Mouse (Mus musculus): ENCODE results near the gene Brca2. TPM values are rescaled to one million over a fixed set of nuclear protein-coding genes. Genes with fewer than 3 reads are reported as not detected.

Gene Brca2
- total and polyA plus RNA-seq, 2 experiments from 2014 or later: 9.4 to 10.7 TPM

- peak overlapping the region; percentile 65 for H3K27ac ChIP-seq (ENCODE audit: low read depth, low read length)
- TF ChIP-seq CTCF (IDR thresholded peaks at IDR 0.05): no peak
Measured at GRCm38 (mm10) chr5:150522867-150523234, 421 bp downstream of the Brca2 start.

DNA sequence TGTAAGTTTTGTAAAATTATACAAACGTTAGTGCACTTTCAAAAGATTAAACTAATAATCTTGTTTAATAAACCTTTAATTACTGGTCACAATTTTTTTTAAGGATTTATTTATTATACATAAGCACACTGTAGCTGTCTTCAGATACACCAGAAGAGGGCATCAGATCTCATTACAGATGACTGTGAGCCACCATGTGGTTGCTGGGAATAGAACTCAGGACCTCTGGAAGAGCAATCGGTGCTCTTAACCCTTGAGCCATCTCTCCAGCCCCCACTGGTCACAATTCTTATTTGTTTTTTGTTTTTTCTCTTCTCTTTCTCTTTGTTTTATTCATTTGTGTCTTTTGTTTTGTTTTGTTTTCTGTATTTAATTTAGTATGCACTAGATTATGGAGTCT lies 2.8 kb downstream of the Brca2 start:
- WGBS: 89% methylated on average over 2 of the region's 2 CpGs
- ATAC-seq (ENCODE audit: low FRiP score): no peak
- H3K9me3 ChIP-seq (ENCODE audit: low read length): no peaks in the 10 kb centered on the region
- H3K4me3 ChIP-seq (ENCODE audit: low read depth, low read length): no peak overlapping the region
- DNase-seq (ENCODE audit: low spot score): no peak
- no peaks in the 10 kb centered on the region for H3K4me1 ChIP-seq (ENCODE audit: insufficient read depth, low read length)
- no peaks in the 10 kb centered on the region for H3K27me3 ChIP-seq (ENCODE audit: insufficient read depth, low read length)
- H3K9ac ChIP-seq (replicated peaks; ENCODE audit: low read length, poor library complexity, severe bottlenecking): no peak overlapping the region
- TF ChIP-seq CTCF (IDR thresholded peaks at IDR 0.05): no peak
- H3K36me3 ChIP-seq (ENCODE audit: insufficient read depth, low read length): no peaks in the 10 kb centered on the region
- no peak overlapping the region for H3K27ac ChIP-seq (ENCODE audit: low read depth, low read length)
- no peak overlapping the region for H3K4me2 ChIP-seq (ENCODE audit: low read depth, low read length, poor library complexity, severe bottlenecking)

More at GRCm38 (mm10) chr5:150522867-150523234, 421 bp downstream of the Brca2 start:
- H3K4me3 ChIP-seq (ENCODE audit: low read depth, low read length): peak overlapping the region; percentile 73
- H3K4me1 ChIP-seq (ENCODE audit: insufficient read depth, low read length): no peaks in the 10 kb centered on the region
- H3K4me2 ChIP-seq (ENCODE audit: low read depth, low read length, poor library complexity, severe bottlenecking): peak overlapping the region; percentile 73
- 12% methylated on average over 11 of the region's 11 CpGs for WGBS
- H3K9ac ChIP-seq (replicated peaks; ENCODE audit: low read length, poor library complexity, severe bottlenecking): peak overlapping the region; percentile 82
- no peaks in the 10 kb centered on the region for H3K9me3 ChIP-seq (ENCODE audit: low read length)
- ATAC-seq (ENCODE audit: low FRiP score) (peak; percentile 67), DNase-seq (ENCODE audit: low spot score) (peak; percentile 2)
- no peaks in the 10 kb centered on the region for H3K36me3 ChIP-seq (ENCODE audit: insufficient read depth, low read length)
- no peaks in the 10 kb centered on the region for H3K27me3 ChIP-seq (ENCODE audit: insufficient read depth, low read length)

DNA sequence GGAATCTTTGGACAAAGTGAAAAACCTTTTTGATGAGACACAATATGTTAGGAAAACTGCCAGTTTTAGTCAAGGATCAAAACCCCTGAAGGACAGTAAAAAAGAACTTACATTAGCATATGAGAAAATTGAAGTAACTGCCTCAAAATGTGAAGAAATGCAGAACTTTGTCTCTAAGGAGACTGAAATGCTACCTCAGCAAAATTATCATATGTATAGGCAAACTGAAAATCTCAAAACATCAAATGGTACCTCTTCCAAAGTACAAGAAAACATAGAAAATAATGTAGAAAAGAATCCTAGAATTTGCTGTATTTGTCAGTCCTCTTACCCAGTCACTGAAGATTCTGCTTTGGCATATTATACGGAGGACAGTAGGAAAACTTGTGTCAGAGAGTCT lies 18.9 kb downstream of the Brca2 start:
- no peak overlapping the region for H3K4me3 ChIP-seq (ENCODE audit: low read depth, low read length)
- H3K4me2 ChIP-seq (ENCODE audit: low read depth, low read length, poor library complexity, severe bottlenecking): no peak overlapping the region
- no peaks in the 10 kb centered on the region for H3K27me3 ChIP-seq (ENCODE audit: insufficient read depth, low read length)
- no peaks in the 10 kb centered on the region for H3K4me1 ChIP-seq (ENCODE audit: insufficient read depth, low read length)
- WGBS: 83% methylated on average over 1 of the region's 1 CpGs
- DNase-seq (ENCODE audit: low spot score) (no peak), ATAC-seq (ENCODE audit: low FRiP score) (no peak)
- H3K27ac ChIP-seq (ENCODE audit: low read depth, low read length): no peak overlapping the region
- no peak for TF ChIP-seq CTCF (IDR thresholded peaks at IDR 0.05)
- H3K9ac ChIP-seq (replicated peaks; ENCODE audit: low read length, poor library complexity, severe bottlenecking): no peak overlapping the region
- peaks cover 10% of the 10 kb centered on the region; the same call in 1 of the 2 replicates for H3K36me3 ChIP-seq (ENCODE audit: insufficient read depth, low read length)
- H3K9me3 ChIP-seq (ENCODE audit: low read length): no peaks in the 10 kb centered on the region

DNA sequence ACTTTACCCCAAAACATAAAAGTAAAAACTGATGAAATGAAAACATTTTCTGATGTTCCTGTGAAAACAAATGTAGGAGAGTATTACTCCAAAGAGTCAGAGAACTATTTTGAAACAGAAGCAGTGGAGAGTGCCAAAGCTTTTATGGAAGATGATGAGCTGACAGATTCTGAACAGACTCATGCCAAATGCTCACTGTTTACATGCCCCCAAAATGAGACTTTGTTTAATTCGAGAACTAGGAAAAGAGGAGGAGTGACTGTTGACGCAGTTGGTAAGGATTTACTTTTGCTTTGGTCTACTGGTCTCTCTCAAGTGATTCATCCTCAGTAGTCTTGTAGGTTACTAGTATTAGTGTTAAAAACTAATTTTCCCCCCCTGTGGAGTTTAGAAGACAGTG lies 20.8 kb downstream of the Brca2 start:
- Histone ChIP-seq H3K4me3 (ENCODE audit: low read depth, low read length) (no peak overlapping the region), H3K27ac (ENCODE audit: low read depth, low read length) (no peak overlapping the region), H3K36me3 (ENCODE audit: insufficient read depth, low read length) (peaks cover 3% of the 10 kb centered on the region; the same call in 1 of the 2 replicates), H3K4me2 (ENCODE audit: low read depth, low read length, poor library complexity, severe bottlenecking) (no peak overlapping the region), H3K4me1 (ENCODE audit: insufficient read depth, low read length) (no peaks in the 10 kb centered on the region), H3K9me3 (ENCODE audit: low read length) (no peaks in the 10 kb centered on the region), H3K9ac (replicated peaks; ENCODE audit: low read length, poor library complexity, severe bottlenecking) (no peak overlapping the region), H3K27me3 (ENCODE audit: insufficient read depth, low read length) (no peaks in the 10 kb centered on the region)
- TF ChIP-seq CTCF (IDR thresholded peaks at IDR 0.05): no peak
- 94% methylated on average over 2 of the region's 2 CpGs for WGBS
- ATAC-seq (ENCODE audit: low FRiP score) (no peak), DNase-seq (ENCODE audit: low spot score) (no peak)

GRCm38 (mm10) chr5:150551637-150552036 lies 29.2 kb downstream of the Brca2 start:
- ATAC-seq (ENCODE audit: low FRiP score) (no peak), DNase-seq (ENCODE audit: low spot score) (peak; percentile 22)
- Histone ChIP-seq H3K4me2 (ENCODE audit: low read depth, low read length, poor library complexity, severe bottlenecking) (no peak overlapping the region), H3K9me3 (ENCODE audit: low read length) (no peaks in the 10 kb centered on the region), H3K27ac (ENCODE audit: low read depth, low read length) (no peak overlapping the region), H3K36me3 (ENCODE audit: insufficient read depth, low read length) (peaks cover 12% of the 10 kb centered on the region; the same call in 1 of the 2 replicates), H3K4me1 (ENCODE audit: insufficient read depth, low read length) (no peaks in the 10 kb centered on the region), H3K4me3 (ENCODE audit: low read depth, low read length) (no peak overlapping the region), H3K27me3 (ENCODE audit: insufficient read depth, low read length) (no peaks in the 10 kb centered on the region), H3K9ac (replicated peaks; ENCODE audit: low read length, poor library complexity, severe bottlenecking) (no peak overlapping the region)
- TF ChIP-seq CTCF (IDR thresholded peaks at IDR 0.05): peak; percentile 64
- 59% methylated on average over 3 of the region's 3 CpGs for WGBS

DNA sequence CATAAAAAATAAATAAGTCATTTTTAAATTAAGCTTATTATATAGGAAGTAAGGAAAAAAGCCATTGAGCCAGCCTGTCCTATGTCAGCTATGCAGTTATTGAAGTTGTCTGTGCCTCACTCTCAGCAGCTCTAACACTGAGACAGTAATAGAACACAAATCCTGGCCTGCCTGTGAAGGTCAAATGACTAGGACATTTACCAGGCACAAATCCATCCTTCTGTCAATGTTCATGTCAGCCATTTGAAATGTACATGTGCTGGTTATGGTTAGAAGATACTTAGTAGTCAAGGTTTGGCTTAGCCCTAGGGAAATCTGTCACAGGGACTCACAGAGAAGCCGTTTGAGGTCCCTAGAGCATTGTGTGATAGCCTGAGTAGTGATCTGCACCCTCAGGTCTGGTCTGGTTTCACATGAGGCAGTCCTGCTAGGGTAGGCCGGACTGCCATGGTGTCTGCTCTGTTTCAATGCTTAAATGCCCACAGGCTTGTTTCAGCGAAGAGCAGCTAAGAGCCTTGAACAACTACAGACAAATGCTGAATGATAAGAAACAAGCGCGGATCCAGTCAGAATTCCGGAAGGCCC lies 37.2 kb downstream of the Brca2 start:
- Histone ChIP-seq H3K9me3 (ENCODE audit: low read length) (no peaks in the 10 kb centered on the region), H3K4me3 (ENCODE audit: low read depth, low read length) (no peak overlapping the region), H3K9ac (replicated peaks; ENCODE audit: low read length, poor library complexity, severe bottlenecking) (no peak overlapping the region), H3K36me3 (ENCODE audit: insufficient read depth, low read length) (peaks cover 9% of the 10 kb centered on the region; the same call in 1 of the 2 replicates), H3K27ac (ENCODE audit: low read depth, low read length) (no peak overlapping the region), H3K4me2 (ENCODE audit: low read depth, low read length, poor library complexity, severe bottlenecking) (no peak overlapping the region), H3K27me3 (ENCODE audit: insufficient read depth, low read length) (no peaks in the 10 kb centered on the region), H3K4me1 (ENCODE audit: insufficient read depth, low read length) (no peaks in the 10 kb centered on the region)
- ATAC-seq (ENCODE audit: low FRiP score) (no peak), DNase-seq (ENCODE audit: low spot score) (no peak)
- WGBS: 90% methylated on average over 6 of the region's 6 CpGs
- TF ChIP-seq CTCF (IDR thresholded peaks at IDR 0.05): no peak

Data from midbrain, postnatal 0 days (tissue).